Mouse (Mus musculus) T-helper 2 cell (primary cell): ENCODE data around the gene Hmgxb4.
"Not testable (repeated sequence)": the region's sequence is repeated elsewhere in the genome, so short reads cannot be mapped to it uniquely, and the experiment has no call there.

Experiments used
- in situ Hi-C: fragments of 300-600 bp; cut with MboI, MseI; formaldehyde crosslinking; loops from one replicate; pipeline ENCODE4 v1.15.1; 2025; ENCODE audit warnings: high pct_unique_total_duplicates

Gene Hmgxb4

DNA sequence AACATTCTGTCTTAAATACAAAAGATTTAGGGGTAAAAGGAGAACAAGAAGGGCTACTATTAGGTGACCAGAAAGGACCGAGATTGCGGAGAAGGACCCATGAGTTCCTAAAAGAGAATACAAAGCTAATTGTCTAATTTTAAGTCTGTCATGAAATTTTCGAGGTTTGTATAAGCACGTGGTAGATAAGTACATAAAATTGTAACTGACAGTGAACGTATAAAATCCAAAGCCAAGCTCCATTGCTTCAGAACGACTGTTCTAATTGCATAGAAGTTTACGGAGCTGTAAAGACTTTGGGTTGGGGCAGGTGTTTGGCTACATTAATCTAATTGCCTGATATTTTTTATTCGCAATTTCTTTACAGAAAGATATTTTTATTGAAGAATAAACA, at the start of gene Hmgxb4:
Gene Hmgxb4 (plus strand): TSS at position 276 of the 394 bp plus-strand sequence.
- in situ Hi-C loops = no loop called here

DNA sequence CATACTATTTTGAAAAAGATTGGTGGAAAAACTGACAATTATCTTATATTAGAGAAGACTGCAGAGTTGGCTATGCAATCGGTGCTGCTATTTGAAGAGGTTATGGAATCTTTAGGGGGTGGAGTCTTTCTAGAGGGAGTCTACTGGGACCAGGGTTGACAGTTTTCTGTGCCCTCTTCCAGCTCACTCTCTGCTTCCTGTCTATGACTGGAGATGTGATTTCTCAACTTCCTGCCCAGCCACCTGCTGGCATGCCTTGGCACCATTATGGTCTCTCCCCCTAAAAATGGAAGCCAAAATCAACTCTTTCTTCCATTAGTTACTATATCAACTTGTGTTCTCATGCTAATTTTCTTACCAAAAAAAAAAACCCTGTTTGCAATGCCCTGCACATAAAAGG, 43.7 kb upstream of the Hmgxb4 start:
- in situ Hi-C loops = loop anchor here (25.0 kb wide), 1 partner anchor 1987 kb away; no protein-coding TSS in a partner anchor

DNA sequence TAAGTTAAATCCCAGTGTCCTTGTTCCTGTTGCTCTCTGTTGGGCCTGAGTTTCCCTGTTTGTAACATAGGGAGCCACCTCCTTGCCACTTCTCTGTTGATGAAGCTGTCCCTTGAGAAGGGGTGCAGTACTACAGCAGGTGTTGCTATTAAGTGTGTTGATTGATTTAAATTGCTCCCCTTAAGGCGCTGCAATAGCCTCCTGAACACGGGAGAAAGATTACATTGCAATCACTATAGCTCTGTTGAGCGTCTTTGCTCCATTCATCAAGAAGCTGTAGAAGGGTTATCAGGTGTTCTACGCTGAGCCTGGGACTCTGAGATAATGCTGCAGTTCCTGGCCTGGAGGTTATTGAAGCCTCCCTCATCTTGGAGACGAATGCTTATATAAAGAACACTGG, 29.2 kb upstream of the Hmgxb4 start:
- in situ Hi-C loops = no loop called here

DNA sequence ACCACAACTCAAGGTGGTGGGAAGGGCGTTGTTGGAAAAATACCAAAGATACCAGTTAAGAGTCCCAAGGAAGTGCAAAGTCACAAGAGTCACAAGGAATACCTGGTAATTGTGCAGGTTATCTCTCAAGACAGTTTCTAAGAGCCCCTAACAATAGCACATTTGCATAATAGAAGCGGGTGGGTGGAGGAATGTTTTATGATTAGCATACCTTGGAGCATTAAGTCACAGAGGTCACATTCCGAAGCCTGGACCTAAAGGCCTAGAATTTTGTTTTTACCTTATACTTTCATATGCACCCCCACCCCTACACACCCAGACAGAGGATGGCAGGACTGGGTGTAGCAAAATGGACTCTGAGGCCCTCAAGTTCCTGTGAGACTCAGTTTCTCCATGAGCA, 22.9 kb upstream of the Hmgxb4 start:
- in situ Hi-C loops = not testable (repeated sequence)

DNA sequence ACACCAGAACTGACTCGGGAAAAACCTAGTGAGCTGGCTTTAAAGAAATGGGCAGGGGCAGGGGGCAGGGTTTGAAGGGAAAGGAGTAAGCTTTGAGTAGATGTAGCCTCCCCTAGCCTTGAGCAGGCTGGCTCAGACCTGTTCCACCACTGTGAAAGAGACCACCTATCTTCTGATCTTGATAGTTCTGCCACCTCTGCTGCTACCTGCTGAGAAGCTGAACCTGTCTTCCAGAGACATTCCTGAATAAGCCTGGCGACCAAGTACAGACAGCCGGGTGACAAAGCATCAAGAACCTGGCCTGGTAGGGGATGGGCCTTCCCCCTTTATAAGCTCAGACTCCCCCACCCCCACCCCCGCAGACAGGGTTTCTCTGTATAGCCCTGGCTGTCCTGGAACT, 21.5 kb upstream of the Hmgxb4 start:
- in situ Hi-C loops = no loop called here

DNA sequence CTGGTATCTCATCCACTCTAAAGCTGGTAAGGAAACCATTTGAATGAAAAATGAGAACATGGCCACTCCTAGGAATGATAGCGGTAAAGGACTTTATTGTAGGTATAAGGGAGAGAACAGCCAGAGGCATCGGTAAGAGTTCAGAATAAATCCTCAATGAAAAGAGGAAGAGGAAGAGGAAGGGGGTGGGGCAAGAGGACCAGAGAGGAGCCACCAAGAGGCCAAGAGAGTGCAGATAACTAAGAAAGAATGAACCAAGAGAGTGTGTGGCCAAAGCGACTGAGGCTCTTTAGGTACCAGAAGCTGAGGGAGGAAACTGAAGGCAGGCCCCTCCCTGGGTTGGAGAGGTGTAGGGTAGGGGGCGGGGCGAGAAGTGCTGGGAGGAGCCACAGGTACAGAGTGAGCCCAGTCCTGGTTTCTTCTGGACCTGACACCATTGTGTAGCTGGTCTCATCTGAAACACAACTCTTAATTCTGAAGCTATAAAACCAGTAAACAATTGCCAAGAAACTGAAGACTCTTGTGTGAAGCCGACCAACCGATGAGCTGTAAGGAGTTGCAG, 20.8 kb upstream of the Hmgxb4 start:
- in situ Hi-C loops = no loop called here

DNA sequence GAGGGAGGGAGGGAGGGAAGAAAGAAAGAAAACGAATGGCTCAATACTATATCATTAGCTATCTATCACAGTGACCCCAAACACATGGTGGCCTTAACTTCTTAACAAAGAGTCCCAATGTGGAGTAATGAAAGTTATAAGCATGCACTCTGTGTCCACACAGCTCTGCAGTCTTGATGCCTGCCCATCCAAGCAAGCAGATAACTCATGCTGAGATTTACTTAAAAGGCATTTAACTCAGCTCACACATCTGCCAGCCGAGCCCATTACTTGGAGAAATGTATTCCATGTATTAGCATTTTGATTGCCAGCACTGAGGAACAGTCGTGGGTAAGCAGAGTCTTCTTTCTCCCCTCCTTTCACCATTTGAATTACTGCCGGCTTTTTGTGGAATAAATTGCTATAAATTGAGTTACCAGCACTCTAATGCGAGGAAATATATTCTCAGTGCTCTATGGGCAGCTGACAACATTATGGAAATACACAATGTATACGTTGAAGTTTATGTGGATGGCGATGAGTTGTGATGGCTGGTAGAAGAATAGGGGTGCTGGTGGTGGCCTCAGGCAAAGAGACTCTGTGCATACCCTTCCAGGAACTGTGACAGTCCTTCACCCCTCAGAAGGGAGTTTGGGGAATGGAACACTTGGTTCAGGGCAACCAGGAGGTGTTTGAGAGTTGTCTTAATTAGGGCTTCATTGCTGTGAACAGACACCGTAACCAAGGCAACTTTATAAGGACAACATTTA, 19.9 kb upstream of the Hmgxb4 start:
- in situ Hi-C loops = no loop called here

DNA sequence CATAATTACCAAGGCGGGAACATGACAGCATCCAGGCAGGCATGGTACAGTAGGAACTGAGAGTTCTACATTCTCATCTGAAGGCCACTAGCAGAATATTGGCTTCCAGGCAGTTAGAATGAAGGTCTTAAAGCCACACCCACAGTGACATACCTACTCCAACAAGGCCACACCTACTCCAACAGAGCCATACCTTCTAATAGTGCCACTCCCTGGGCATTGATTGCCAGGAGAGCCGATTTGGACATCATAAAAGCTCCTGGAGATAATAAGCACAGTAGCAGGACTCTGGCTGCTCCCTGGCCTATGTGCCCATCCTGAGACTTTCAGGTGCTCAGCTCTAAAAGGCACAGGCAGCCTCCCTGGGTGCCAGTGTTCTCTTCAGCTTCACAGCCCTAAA, 19.3 kb upstream of the Hmgxb4 start:
- in situ Hi-C loops = no loop called here

DNA sequence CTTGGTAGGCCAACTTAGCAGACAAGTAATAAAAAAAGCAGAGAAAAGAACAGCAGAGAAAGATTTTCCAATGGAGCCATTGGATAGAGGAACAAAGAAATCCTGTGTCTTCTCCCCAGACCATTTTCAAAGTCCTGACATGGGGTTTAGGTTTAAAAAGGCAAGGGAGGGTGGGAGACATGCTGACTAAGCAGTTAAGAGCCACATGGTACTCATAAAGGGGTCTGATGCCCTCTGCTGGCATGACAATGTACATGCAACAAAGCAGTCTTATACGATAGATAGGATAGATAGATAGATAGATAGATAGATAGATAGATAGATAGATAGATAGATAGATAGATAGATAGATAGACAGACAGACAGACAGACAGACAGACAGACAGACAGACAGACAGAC, 15.7 kb upstream of the Hmgxb4 start:
- in situ Hi-C loops = no loop called here

DNA sequence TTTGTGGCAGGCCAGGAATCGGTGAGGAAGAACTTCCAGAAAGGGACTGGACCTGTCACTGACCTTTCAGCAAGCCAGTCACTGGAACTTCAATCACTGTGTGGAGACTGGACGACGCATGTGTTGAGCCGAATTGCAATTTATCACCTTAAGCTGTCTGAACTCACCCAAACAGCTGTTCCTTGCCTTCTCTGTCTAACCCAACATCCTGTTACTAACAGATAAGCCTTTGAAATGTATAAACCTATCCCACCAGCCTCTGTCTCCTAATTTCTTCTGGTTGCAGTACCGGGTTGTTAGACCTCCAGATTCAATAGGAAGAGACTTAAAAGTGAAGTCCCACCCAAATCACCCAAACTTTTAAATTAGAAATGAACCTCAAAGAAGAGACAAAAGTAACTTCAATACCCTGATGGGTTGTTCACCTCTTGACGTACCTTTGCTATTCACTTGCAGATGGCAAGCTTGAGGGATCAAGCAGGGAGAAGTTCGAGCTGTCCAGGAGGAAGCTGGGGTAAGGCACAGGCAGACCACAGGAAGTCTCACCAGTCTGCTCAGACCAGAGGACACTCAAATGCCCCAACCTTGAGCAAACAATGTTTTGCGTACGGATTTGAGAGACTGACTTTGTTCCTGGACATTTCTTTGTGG, 13.0 kb upstream of the Hmgxb4 start:
- in situ Hi-C loops = no loop called here

DNA sequence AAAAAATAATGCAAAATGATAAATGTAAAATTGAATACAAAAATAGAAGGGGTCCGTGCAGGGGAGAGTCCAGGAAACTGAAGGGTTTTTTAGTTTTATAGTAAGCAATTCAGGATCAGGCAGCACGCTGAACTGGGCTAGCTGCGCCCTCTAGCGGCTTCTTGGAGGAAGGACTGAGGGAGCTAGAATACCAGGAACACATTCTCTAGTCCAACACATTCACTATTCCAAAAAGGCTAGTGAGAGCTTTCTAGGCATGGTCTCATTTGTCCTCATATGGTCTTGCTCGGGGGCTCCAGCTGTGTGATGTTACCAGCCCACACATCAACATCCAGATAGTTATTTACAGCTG, 12.5 kb upstream of the Hmgxb4 start:
- in situ Hi-C loops = no loop called here

DNA sequence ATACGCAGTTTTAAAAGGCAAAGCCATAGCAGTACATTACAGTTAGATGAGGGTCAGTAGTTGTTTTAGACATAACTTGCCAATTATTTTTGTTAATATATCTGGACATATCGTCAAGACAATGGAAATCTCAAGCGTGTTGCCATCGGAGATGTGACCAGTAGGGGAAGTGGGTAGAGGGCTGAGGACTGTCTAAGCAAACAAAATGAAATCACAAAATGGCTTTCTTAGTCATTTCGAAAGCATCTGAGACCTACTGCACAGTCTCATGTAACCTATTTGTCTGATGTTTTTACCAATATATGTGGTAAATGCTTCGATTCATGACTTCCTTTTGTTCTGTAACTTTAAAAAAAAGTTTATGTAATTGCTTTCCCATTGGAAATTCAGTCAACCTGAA, 11.3 kb upstream of the Hmgxb4 start:
- in situ Hi-C loops = no loop called here

DNA sequence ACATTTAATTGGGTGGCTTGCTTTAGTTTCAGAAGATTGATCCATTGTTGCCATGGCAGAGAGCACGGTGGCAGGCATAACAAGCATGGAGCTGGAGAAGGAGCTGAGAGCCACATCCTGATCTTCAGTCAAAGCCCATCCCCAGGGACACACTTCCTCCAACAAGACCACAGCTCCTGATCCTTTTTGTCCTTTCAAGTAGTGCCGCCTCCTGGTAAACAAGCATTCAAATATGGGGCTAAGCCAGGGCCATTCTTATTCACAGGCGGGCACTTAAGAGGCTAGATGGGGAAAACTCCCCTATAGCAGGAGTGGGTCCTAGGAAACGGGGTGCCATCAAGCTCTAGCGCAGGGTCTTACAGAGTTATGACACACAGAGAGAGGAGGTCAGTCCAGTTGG, 5.7 kb upstream of the Hmgxb4 start:
- in situ Hi-C loops = no loop called here

DNA sequence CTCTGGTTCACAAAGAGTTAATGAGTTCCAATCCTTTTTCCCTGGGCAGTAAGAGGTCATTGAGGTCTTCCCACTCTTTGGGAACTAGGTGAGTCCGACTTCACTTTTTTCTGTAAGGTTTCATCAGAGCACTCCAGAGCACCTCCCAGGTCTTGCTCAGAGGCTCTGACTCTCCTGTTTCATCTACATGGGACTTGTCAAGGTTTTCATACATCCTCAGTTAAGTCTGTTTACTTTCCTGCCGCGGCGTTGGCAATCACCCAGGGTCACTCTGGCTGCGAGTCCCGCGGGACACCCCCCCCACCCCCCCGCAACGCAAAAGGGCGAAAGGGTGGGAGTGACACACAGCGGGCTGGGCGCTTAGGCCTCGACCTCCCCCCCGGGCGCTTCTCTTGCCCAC, 3.1 kb upstream of the Hmgxb4 start:
- in situ Hi-C loops = no loop called here

DNA sequence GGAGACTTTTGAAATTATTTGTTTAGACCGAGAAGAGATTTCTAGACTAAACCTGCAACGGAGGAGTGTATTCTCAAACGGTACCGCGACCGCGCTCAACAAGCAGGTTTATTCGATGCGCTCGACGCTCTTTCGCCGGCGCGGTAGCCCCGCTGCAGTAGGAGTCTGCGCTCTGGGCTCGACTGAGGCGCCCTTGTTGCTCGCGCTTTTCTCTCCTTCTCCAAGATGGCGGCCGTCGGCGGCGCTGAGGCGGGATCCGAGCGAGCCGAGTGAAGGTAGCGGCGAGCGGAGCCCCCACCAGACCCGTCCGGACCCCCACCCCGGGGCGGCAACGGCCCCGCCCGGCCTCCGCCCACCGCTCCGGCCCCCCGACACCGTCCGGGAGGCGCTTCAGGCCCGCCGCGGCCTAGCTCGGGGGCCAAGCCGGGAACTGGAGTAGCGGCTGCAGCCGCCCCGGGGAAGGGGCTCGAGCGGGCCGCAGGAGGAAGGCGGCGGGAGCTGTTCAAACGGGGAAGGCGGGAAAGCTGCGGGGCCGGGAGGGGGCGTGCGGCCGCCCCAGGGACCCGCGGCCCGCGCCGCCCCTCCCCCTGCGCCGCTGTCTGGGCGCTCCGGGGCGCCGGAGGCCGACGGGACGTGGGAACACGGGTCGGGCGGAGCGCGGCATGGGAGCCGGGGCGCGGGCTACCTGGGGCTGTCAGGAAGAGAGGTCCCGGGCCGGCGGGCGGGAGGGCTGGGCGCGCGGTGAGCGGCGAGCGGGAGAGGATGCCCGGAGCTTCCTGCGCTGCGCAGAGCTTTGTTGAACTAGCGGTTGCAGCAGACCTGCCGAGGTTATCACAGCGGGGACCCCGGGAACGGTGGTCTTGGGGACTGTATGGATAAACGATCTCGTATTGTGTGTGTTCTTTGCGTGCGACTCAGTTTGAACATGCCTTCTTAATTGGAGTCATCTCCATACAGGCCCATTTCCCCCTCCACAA, 607 bp downstream of the Hmgxb4 start:
- in situ Hi-C loops = no loop called here

DNA sequence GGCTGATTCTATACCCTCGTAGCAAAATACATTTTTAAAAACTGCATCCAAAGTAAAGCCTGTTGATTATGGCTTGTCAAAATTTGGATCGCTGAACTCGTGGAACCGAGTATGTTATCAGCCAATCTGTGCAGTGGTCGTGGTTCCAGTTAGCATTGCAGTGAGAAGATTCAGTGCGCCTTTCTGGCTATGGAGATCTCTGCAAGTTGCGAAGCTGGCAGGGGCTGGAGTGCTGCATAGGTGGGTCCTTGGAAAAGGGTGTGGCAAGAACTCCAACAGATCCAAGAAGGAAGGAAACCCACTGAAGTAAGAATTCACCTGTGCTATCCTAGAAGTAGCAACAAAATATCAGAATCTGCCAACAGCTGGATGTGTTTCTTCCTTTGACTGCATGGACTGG, 1.4 kb downstream of the Hmgxb4 start:
- in situ Hi-C loops = no loop called here

DNA sequence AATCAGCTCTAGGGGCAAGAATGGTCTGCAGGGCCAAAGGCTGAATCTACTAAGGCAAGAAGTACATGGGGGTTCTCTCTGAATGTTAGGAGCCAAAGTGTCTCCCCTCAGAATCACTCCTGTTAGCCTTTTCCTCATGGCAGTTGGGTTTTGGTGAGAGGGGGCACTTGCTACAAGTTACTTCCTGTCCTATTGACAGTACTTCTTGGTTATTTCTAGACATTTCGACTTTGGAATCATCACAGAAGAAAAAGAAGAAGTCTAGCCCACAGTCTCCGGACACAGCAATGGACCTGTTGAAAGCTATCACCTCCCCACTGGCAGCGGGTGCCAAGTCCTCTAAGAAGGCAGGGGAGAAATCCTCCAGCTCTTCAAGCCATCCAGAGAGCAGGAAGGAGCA, 7.3 kb downstream of the Hmgxb4 start:
- in situ Hi-C loops = no loop called here

DNA sequence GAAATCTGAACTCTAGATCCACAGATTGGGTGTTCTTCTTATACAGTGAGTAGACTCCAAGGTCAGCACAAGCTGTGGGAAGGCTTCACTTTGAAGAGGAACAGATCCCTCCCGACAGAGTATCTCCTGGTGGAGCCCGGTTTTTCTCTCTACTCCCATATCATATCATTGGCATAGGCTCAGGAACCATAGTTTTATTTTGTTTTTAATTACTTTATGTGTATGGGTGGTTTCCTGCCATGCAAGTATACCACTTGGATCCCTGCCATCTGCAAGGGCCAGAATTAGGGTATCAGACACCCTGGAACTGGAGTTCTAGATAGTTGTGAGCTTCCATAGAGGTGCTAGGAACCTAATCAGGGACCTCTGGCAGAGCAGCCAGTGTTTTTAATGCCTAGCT, 15.7 kb downstream of the Hmgxb4 start:
- in situ Hi-C loops = no loop called here

DNA sequence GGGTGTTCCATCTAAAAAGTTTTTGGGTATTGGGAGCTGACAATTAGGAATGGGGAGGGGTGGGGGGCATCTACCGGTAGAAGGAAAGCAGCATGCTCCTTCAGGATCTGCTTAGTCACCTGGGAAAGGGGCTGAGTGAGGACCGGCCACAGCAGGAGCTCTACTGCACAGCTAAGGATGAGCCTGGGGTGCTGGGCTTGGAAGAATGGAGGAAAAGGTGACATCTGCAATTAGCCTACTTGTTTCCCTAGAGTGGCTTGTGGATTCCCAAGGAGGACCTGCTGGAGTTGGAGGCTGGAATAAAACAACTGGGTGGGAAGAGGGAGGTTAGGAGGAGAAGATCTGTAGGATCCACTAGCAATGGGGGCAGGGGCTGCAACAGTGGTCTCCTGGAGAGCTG, 20.4 kb downstream of the Hmgxb4 start:
- in situ Hi-C loops = no loop called here

DNA sequence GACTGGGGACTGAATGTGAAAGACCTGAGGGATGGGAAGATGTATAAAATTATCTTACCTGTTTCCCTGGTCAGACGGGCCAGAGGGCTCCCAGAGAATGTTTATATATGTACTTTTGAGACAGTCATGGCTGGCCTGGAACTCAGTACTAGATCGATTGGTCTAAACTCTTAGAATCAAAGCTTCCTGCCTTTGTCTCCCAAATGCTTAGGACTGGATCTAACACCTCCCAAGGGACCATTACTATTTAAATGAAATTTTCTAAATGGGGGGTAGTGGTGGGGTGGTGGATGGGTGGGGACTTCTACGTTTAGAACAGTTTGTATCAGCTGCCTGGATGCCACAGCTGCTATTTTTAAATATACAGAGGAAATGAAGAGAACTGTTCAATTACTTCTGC, 20.8 kb downstream of the Hmgxb4 start:
- in situ Hi-C loops = no loop called here

DNA sequence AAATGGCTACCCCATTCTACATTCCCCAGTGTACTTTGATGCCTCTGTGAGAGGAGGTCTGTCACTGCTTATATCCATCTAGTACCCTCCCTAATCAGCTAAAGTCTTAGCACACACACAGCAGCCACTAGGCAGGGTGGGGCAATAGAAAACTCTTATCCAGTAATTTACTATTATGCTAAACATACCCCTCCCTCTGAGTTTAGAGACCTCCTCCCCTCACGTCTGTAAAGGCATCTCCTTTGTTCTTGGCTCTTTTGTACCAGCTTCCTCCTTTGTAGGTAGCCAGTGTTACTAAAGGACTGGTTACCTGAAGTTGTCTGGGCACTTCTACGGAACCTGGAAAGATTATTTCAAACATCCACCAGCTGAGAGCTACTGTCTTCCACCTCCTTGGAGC, 22.8 kb downstream of the Hmgxb4 start:
- in situ Hi-C loops = no loop called here

DNA sequence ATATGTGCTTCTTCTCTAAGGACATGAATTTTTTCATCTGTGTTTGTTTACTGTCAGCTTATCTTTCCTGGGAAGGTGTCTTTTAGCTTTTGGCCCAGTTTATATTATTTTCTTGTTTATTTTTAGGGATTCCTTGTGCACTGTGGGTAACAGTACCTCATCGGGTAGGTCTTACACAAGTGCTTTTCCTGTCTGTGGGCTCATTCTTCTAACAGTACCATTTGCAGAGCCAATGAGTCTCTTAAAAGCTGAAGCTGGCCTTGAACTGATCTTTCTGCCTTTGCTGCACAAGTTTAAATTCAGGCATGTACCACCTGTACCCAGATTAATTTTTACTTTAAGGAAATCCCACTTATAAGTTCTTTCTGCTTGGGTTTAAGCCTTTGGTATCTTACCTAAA, 23.3 kb downstream of the Hmgxb4 start:
- in situ Hi-C loops = no loop called here
